Mouse (Mus musculus): ENCODE measurements around the gene Scarf1. TPM values are rescaled to one million over a fixed set of nuclear protein-coding genes. Genes with fewer than 3 reads are reported as not detected.

The Scarf1 gene
- polyA plus RNA-seq, 1 experiment from 2014 or later = 19.5 TPM

DNA sequence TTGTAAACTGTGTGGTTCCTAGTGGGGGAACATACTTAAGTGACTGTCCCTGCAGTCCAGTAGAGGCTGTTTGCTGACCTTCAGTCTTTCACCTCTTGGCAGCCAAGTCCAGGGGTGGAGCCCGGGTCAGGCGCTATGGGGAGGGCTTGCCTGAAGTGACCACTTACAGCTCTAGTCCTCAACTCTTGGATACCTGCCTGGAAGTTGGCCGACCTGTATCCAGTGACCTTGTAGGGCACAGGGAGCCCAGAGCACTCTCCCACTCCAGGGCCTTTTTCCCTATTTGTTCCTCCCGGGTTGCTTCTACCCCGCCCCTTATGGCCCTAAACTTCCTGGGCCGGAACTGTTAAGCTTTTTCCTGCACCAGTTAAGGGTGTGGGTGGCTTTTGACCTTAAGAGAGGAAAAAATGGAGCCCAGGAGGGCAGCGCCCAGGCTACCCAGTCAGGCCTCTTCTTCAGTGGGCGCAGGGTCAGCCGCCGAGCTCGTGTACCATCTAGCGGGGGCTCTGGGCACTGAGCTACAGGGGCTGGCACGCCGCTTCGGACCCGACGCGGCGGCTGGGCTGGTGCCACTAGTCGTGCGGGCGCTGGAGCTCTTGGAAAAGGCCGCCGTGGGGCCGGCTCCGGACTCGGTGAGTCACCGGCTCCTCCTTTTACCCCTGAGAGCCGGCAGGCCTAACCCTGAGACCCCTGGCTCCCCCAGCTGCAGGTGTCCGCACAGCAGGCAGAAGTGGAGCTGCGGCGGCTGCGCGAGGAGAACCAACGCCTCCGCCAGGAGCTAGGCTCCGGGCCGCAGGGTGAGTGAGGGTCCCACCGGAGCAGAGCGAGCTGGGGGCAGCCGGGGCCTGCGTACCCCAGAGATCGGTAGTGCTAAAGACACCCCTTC lies 3.4 kb upstream of the Scarf1 start, which contains the start of gene Rilp:
Rilp (plus strand) TSS at position 354 of the 886 bp plus-strand sequence.
- peak within 1 kb of the TSS; percentile 55 for H3K4me3 ChIP-seq (ENCODE audit: low read length)
- peak within 1 kb of the TSS; percentile 94 for H3K4me2 ChIP-seq (replicated peaks; ENCODE audit: low read depth, low read length)
- peak within 1 kb of the TSS; percentile 72 for H3K9ac ChIP-seq (replicated peaks; ENCODE audit: low read length)
- no peaks in the 10 kb centered on the region for H3K27me3 ChIP-seq (ENCODE audit: insufficient read depth, low read length)
- WGBS = 1% methylated on average over 43 of the region's 43 CpGs
- peak within 1 kb of the TSS; percentile 83 for H3K27ac ChIP-seq (ENCODE audit: low read length)
- peak; percentile 80 for ATAC-seq (ENCODE audit: low FRiP score, low TSS enrichment)
- H3K4me1 ChIP-seq (ENCODE audit: insufficient read depth, low read length) = peaks cover 25% of the 10 kb centered on the region
- H3K36me3 ChIP-seq (ENCODE audit: insufficient read depth, low read length) = peaks cover 39% of the 10 kb centered on the region
- H3K9me3 ChIP-seq (ENCODE audit: low read length) = no peaks in the 10 kb centered on the region

DNA sequence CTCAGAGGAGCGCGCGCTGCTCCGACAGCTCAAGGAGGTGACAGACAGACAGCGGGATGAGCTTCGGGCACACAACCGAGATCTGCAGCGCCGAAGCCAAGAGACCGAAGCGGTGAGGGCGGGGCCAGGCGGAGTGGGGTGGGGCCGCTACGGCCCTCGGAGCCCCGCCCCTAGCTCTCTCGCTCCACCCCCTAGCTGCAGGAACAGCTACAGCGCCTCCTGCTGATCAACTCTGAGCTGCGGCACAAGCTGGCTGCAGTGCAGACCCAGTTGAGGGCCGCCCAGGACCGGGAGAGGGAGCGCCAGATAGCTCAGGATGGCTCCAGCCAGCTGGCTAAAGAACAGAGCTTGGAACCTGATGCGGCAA lies 2.7 kb upstream of the Scarf1 start:
- ATAC-seq (ENCODE audit: low FRiP score, low TSS enrichment) = peak; percentile 86
- peak overlapping the region; percentile 94 for H3K4me2 ChIP-seq (replicated peaks; ENCODE audit: low read depth, low read length)
- 1% methylated on average over 24 of the region's 24 CpGs for WGBS
- peak overlapping the region; percentile 55 for H3K4me3 ChIP-seq (ENCODE audit: low read length)
- H3K4me1 ChIP-seq (ENCODE audit: insufficient read depth, low read length) = peaks cover 25% of the 10 kb centered on the region
- H3K36me3 ChIP-seq (ENCODE audit: insufficient read depth, low read length) = peaks cover 36% of the 10 kb centered on the region
- peak overlapping the region; percentile 72 for H3K9ac ChIP-seq (replicated peaks; ENCODE audit: low read length)
- H3K27ac ChIP-seq (ENCODE audit: low read length) = peak overlapping the region; percentile 83
- no peaks in the 10 kb centered on the region for H3K27me3 ChIP-seq (ENCODE audit: insufficient read depth, low read length)
- no peaks in the 10 kb centered on the region for H3K9me3 ChIP-seq (ENCODE audit: low read length)

DNA sequence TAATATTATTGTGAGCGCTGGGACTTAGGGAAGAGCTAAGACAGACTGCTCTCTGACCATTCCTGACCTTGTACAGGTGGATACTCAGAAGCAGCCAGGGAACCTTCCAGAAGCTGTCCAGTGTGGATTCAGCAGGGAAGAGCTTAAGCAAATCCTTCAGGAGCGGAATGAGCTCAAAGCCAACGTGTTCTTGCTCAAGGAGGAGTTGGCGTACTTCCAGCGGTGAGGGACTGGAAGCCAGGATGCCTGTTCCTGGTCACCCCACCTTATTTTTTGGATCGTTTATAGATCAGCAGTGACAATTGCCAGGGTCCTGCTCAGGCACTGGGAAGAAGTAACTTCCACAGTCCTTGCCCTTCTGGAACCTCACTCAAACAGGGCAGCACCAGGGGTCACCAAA lies 2.1 kb upstream of the Scarf1 start:
- Histone ChIP-seq H3K36me3 (ENCODE audit: insufficient read depth, low read length) (peaks cover 30% of the 10 kb centered on the region), H3K9ac (replicated peaks; ENCODE audit: low read length) (no peak overlapping the region), H3K4me1 (ENCODE audit: insufficient read depth, low read length) (peaks cover 25% of the 10 kb centered on the region), H3K4me2 (replicated peaks; ENCODE audit: low read depth, low read length) (no peak overlapping the region), H3K9me3 (ENCODE audit: low read length) (no peaks in the 10 kb centered on the region), H3K27ac (ENCODE audit: low read length) (no peak overlapping the region; the same call in 1 of the 2 replicates), H3K27me3 (ENCODE audit: insufficient read depth, low read length) (no peaks in the 10 kb centered on the region), H3K4me3 (ENCODE audit: low read length) (no peak overlapping the region)
- ATAC-seq (ENCODE audit: low FRiP score, low TSS enrichment) = no peak
- 82% methylated on average over 6 of the region's 6 CpGs for WGBS

DNA sequence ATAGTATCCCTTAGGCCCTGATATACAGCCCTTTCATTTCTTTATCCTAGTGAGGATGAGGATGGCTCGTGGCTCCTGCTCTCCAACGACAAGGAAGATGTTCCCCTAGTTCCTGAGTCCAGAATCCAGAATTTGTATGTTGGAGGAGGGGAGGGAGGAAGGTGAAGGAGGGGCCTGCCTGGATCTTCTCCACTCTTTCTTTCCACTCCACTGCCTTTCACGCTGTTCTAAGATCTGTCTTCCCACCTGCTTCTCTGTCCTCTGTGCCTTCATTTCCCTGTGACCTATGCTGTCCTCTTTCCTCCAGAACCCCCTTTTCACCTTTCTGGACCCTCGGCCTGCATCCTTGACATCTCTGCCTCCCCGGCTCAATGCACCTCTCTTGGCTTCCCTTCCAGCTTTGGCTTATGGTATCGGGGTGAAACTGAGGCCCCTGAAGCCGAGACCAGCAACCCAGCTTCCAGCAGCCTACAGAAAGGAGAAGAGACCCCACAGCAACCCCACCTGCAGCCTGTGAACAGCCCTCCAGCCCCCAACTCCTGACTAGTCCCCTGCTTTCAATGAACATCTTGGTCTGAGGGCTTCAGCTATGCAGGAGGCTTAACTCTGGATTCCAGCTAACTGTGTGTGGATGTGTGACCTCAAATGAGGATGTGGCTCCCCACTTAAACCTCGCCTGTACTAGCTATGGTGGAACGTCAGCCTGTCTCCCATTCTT lies 880 bp upstream of the Scarf1 start:
- Histone ChIP-seq H3K36me3 (ENCODE audit: insufficient read depth, low read length) (peaks cover 22% of the 10 kb centered on the region), H3K9me3 (ENCODE audit: low read length) (no peaks in the 10 kb centered on the region), H3K4me3 (ENCODE audit: low read length) (no peak overlapping the region), H3K27me3 (ENCODE audit: insufficient read depth, low read length) (no peaks in the 10 kb centered on the region), H3K4me1 (ENCODE audit: insufficient read depth, low read length) (peaks cover 25% of the 10 kb centered on the region), H3K4me2 (replicated peaks; ENCODE audit: low read depth, low read length) (no peak overlapping the region), H3K9ac (replicated peaks; ENCODE audit: low read length) (no peak overlapping the region), H3K27ac (ENCODE audit: low read length) (no peak overlapping the region)
- WGBS = 77% methylated on average over 9 of the region's 9 CpGs
- no peak for ATAC-seq (ENCODE audit: low FRiP score, low TSS enrichment)

DNA sequence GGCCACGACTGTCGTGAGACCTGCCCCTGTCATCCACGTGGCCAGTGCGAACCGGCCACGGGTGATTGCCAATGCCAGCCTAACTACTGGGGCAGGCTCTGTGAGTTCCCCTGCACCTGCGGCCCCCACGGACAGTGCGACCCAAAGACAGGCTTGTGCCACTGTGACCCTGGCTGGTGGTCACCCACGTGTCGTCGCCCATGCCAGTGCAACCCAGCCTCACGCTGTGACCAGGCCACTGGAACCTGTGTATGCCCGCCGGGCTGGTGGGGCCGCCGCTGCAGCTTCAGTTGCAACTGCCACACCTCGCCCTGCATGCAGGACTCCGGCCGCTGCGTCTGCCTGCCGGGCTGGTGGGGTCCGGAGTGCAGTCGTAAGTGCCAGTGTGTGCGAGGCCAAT lies 1.8 kb downstream of the Scarf1 start:
- no peak overlapping the region for H3K4me2 ChIP-seq (replicated peaks; ENCODE audit: low read depth, low read length)
- 89% methylated on average over 25 of the region's 25 CpGs for WGBS
- no peaks in the 10 kb centered on the region for H3K9me3 ChIP-seq (ENCODE audit: low read length)
- H3K36me3 ChIP-seq (ENCODE audit: insufficient read depth, low read length) = 0 out of 2 replicates have a peak, but pooled peaks cover 2% of the 10 kb centered on the region
- no peak overlapping the region for H3K9ac ChIP-seq (replicated peaks; ENCODE audit: low read length)
- H3K4me3 ChIP-seq (ENCODE audit: low read length) = no peak overlapping the region
- H3K27me3 ChIP-seq (ENCODE audit: insufficient read depth, low read length) = no peaks in the 10 kb centered on the region
- ATAC-seq (ENCODE audit: low FRiP score, low TSS enrichment) = no peak
- H3K4me1 ChIP-seq (ENCODE audit: insufficient read depth, low read length) = peaks cover 6% of the 10 kb centered on the region
- no peak overlapping the region for H3K27ac ChIP-seq (ENCODE audit: low read length)

DNA sequence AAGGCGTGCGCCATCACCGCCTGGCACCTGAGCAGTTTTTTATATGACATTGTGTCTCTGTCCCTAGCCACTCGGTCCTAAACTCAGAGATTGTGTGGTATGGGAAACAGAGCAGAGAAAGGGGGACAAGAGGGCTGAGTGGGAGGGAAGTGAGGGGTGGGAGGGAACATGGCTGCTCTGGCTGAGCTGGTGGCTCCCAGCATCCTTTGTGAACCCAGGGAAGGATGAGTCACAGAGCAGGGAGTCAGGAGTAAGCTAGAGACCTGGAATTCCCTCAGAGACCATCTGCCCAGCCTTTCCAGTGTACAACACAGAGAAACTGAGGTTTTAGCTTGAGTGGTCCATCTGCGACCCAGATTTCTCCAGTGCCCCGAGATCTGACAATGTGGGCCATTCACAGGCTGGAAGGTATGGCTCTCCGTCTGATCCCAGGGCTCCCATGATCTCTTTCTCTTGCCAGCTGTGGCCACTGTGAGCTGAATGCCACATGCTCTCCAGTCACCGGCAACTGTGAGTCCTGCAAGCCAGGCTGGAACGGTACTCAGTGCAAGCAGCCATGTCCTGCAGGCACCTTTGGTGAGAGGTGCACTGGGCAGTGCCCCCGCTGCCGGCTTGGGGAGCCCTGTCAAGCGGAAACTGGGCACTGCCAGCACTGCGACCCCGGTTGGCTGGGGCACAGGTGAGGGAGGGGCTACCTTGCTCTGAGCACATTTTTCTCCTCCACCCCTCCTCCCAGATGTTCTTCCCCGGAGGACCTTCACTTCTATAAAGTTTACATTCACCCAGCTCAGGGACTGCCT lies 6.7 kb downstream of the Scarf1 start:
- 0 out of 2 replicates have a peak, but pooled peaks cover 3% of the 10 kb centered on the region for H3K4me1 ChIP-seq (ENCODE audit: insufficient read depth, low read length)
- 0 out of 2 replicates have a peak, but pooled peaks have one; percentile 31 for ATAC-seq (ENCODE audit: low FRiP score, low TSS enrichment)
- H3K4me3 ChIP-seq (ENCODE audit: low read length) = no peak overlapping the region
- 0 out of 2 replicates have a peak overlapping the region, but pooled peaks have one; percentile 7 for H3K27ac ChIP-seq (ENCODE audit: low read length)
- H3K36me3 ChIP-seq (ENCODE audit: insufficient read depth, low read length) = 0 out of 2 replicates have a peak, but pooled peaks cover 2% of the 10 kb centered on the region
- no peaks in the 10 kb centered on the region for H3K9me3 ChIP-seq (ENCODE audit: low read length)
- H3K4me2 ChIP-seq (replicated peaks; ENCODE audit: low read depth, low read length) = no peak overlapping the region
- WGBS = 67% methylated on average over 15 of the region's 15 CpGs
- H3K9ac ChIP-seq (replicated peaks; ENCODE audit: low read length) = 0 out of 2 replicates have a peak overlapping the region, but pooled peaks have one; percentile 11
- H3K27me3 ChIP-seq (ENCODE audit: insufficient read depth, low read length) = no peaks in the 10 kb centered on the region

DNA sequence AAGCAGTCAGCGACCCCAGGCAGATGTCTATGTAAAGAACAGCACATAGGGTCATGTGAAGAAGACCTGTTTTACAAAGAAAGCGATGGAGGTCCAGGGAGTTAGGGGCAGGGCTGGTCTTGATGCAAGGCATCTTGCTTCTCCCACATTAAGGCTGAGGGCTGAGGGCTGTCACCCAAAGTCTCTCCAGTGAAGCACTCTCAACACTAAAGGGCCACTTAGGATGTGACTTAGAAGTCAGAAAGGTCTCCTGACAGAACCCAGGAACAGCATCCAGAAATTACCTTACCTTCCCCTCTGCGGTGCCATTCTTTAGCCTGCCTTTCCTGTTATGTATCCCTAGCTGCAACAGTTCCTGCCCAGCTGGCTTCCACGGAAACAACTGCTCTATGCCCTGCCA lies 8.3 kb downstream of the Scarf1 start:
- Histone ChIP-seq H3K4me3 (ENCODE audit: low read length) (no peak overlapping the region), H3K36me3 (ENCODE audit: insufficient read depth, low read length) (no peaks in the 10 kb centered on the region), H3K9me3 (ENCODE audit: low read length) (no peaks in the 10 kb centered on the region), H3K4me2 (replicated peaks; ENCODE audit: low read depth, low read length) (no peak overlapping the region), H3K27ac (ENCODE audit: low read length) (no peak overlapping the region), H3K9ac (replicated peaks; ENCODE audit: low read length) (no peak overlapping the region), H3K4me1 (ENCODE audit: insufficient read depth, low read length) (0 out of 2 replicates have a peak, but pooled peaks cover 3% of the 10 kb centered on the region), H3K27me3 (ENCODE audit: insufficient read depth, low read length) (no peaks in the 10 kb centered on the region)
- 85% methylated on average over 4 of the region's 4 CpGs for WGBS
- ATAC-seq (ENCODE audit: low FRiP score, low TSS enrichment) = no peak

DNA sequence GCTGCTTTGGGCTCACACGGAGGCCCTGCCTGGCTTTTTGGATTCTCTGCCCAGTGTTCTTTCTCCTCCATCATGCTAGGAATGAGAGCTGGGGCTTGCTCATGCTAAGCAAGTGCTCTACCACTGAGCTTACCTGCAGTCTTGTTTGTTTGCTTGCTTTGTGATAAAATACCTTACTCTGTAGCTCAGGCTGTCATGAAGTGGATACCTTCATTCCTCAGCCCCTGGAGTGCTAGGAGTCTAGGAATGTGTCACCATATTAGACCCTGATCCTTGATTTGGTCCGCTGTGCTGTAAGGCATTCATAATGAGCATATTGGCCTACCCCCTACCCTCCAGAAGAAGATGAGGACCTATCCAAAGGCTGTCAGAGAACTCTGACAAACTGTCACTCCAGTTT lies 9.5 kb downstream of the Scarf1 start:
- Histone ChIP-seq H3K27me3 (ENCODE audit: insufficient read depth, low read length) (no peaks in the 10 kb centered on the region), H3K4me1 (ENCODE audit: insufficient read depth, low read length) (0 out of 2 replicates have a peak, but pooled peaks cover 3% of the 10 kb centered on the region), H3K9ac (replicated peaks; ENCODE audit: low read length) (no peak overlapping the region), H3K4me2 (replicated peaks; ENCODE audit: low read depth, low read length) (no peak overlapping the region), H3K27ac (ENCODE audit: low read length) (no peak overlapping the region), H3K4me3 (ENCODE audit: low read length) (no peak overlapping the region), H3K36me3 (ENCODE audit: insufficient read depth, low read length) (no peaks in the 10 kb centered on the region), H3K9me3 (ENCODE audit: low read length) (no peaks in the 10 kb centered on the region)
- no peak for ATAC-seq (ENCODE audit: low FRiP score, low TSS enrichment)
- 80% methylated on average over 2 of the region's 2 CpGs for WGBS

DNA sequence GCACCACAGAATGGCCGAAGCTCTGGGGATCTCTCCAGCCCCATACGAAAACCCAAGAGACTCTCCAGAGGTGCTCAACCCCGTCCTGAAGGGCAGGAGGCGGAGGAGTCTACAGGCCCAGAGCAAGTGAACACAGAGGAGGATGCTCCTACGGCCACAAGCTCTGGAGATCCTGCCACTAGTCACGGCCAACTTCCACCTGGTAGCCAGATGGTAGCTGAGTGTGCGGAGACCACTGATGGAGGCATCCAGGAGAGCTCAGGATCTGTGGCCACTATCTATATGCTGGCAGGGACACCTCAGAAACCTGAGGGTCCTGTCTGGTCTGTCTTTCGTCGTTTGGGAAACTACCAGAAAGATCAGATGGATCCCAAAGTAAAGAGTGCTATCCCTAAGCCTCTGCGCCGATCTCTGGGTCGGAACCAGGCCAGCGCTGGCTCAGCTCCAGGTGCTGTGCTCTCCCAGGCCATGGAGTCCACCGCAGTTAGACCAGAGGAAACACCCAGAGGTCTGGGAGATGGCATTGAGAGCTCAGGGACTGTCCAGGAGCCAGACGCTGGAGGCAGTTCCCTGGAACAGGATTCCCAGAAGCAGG lies 12.3 kb downstream of the Scarf1 start:
- ATAC-seq (ENCODE audit: low FRiP score, low TSS enrichment) = no peak
- Histone ChIP-seq H3K36me3 (ENCODE audit: insufficient read depth, low read length) (no peaks in the 10 kb centered on the region), H3K9ac (replicated peaks; ENCODE audit: low read length) (no peak overlapping the region), H3K4me1 (ENCODE audit: insufficient read depth, low read length) (0 out of 2 replicates have a peak, but pooled peaks cover 2% of the 10 kb centered on the region), H3K27ac (ENCODE audit: low read length) (no peak overlapping the region), H3K4me2 (replicated peaks; ENCODE audit: low read depth, low read length) (no peak overlapping the region), H3K4me3 (ENCODE audit: low read length) (no peak overlapping the region), H3K27me3 (ENCODE audit: insufficient read depth, low read length) (no peaks in the 10 kb centered on the region), H3K9me3 (ENCODE audit: low read length) (no peaks in the 10 kb centered on the region)
- 87% methylated on average over 15 of the region's 15 CpGs for WGBS
